Mouse (Mus musculus) intestine, postnatal 0 days (tissue): Measurements from ENCODE around the gene Rfx4. TPM values are rescaled to one million over a fixed set of nuclear protein-coding genes. Genes with fewer than 3 reads are reported as not detected.
A peak's percentile ranks its signal among the peaks of the same experiment; 100 is the strongest.

Source experiments
- ATAC-seq: fragments of 200-750 bp; cut with Nextera tagmentation; 2 replicates; pipeline ENCODE4 v1.8.0; 2017; ENCODE audit warnings: mild to moderate bottlenecking, moderate TSS enrichment, moderate library complexity
- H3K27ac ChIP-seq: fragments of 300-500 bp; sonication (generic); 2 replicates; pipeline ENCODE4 v1.5.1; 2014; ENCODE audit warnings: mild to moderate bottlenecking, low read depth, low read length, moderate library complexity
- H3K27me3 ChIP-seq: fragments of 300-500 bp; sonication (generic); replicated peaks from 2 replicates; pipeline ENCODE4 v1.6.1; 2014; ENCODE audit warnings: low read length, mixed read lengths; ENCODE audit not compliant: control insufficient read depth, insufficient read depth
- H3K36me3 ChIP-seq: fragments of 300-500 bp; sonication (generic); 2 replicates; pipeline ENCODE4 v1.6.1; 2014; ENCODE audit warnings: mild to moderate bottlenecking, moderate library complexity; ENCODE audit not compliant: control insufficient read depth, insufficient read depth
- H3K4me1 ChIP-seq: fragments of 300-500 bp; sonication (generic); replicated peaks from 2 replicates; pipeline ENCODE4 v1.6.1; 2014; ENCODE audit warnings: antibody characterized with exemption, low read length, mixed read lengths; ENCODE audit not compliant: control insufficient read depth, insufficient read depth
- H3K4me2 ChIP-seq: fragments of 300-500 bp; sonication (generic); replicated peaks from 2 replicates; pipeline ENCODE4 v1.6.1; 2014; ENCODE audit warnings: low read depth, mild to moderate bottlenecking, moderate library complexity
- H3K4me3 ChIP-seq: fragments of 300-500 bp; sonication (generic); 2 replicates; pipeline ENCODE4 v1.5.1; 2014; ENCODE audit warnings: low read depth, low read length
- H3K9ac ChIP-seq: fragments of 300-500 bp; sonication (generic); 2 replicates; pipeline ENCODE4 v1.6.1; 2014; ENCODE audit warnings: mild to moderate bottlenecking, low read depth, low read length
- H3K9me3 ChIP-seq: fragments of 300-500 bp; sonication (generic); 2 replicates; pipeline ENCODE4 v1.6.1; 2016; ENCODE audit warnings: mixed run types; ENCODE audit not compliant: control insufficient read depth
- CTCF ChIP-seq: sonication (generic); IDR thresholded peaks from 2 replicates; pipeline ENCODE4 v1.5.1; 2016; ENCODE audit warnings: low read depth, mild to moderate bottlenecking, control low read depth, antibody characterized with exemption, moderate library complexity
- WGBS: fragments of 180-500 bp; shearing (Covaris S2); extraction: QIAGEN DNeasy Blood & Tissue Kit; methylation state at CpG from one replicate; pipeline ENCODE4 v1.1.7; 2014; 5-methylcytosine and 5-hydroxymethylcytosine counted together
- polyA plus RNA-seq: library from polyadenylated mRNA; unstranded; fragments of >200 nt; fragmentation: Nextera tagmentation; extraction: Ambion mirVana; gene quantifications from 2 replicates; pipeline ENCODE4 v1.2.1, GENCODE M21; 2015

The Rfx4 gene
- polyA plus RNA-seq, 1 experiment from 2014 or later, result not detected

GRCm38 (mm10) chr10:84867577-84867976 is 111.7 kb downstream of the Rfx4 start:
- Histone ChIP-seq H3K4me2 (no peak overlapping the region), H3K36me3 (no peaks in the 10 kb centered on the region), H3K27ac (no peak overlapping the region), H3K9ac (no peak overlapping the region), H3K27me3 (no peaks in the 10 kb centered on the region), H3K9me3 (no peaks in the 10 kb centered on the region), H3K4me3 (no peak overlapping the region), H3K4me1 (no peaks in the 10 kb centered on the region)
- no peak for TF ChIP-seq CTCF
- WGBS, result 74% methylated on average over 7 of the region's 7 CpGs
- ATAC-seq, result no peak

GRCm38 (mm10) chr10:84871285-84871684 is 115.4 kb downstream of the Rfx4 start:
- no peak overlapping the region for H3K4me3 ChIP-seq
- no peak for ATAC-seq
- no peaks in the 10 kb centered on the region for H3K36me3 ChIP-seq
- no peak overlapping the region for H3K9ac ChIP-seq
- H3K27me3 ChIP-seq, result no peaks in the 10 kb centered on the region
- no peak overlapping the region for H3K27ac ChIP-seq
- no peak overlapping the region for H3K4me2 ChIP-seq
- 79% methylated on average over 12 of the region's 12 CpGs for WGBS
- no peaks in the 10 kb centered on the region for H3K4me1 ChIP-seq
- no peak for TF ChIP-seq CTCF
- no peaks in the 10 kb centered on the region for H3K9me3 ChIP-seq

- Histone ChIP-seq H3K9me3 (no peaks in the 10 kb centered on the region), H3K27ac (no peak overlapping the region), H3K36me3 (no peaks in the 10 kb centered on the region), H3K4me3 (no peak overlapping the region), H3K4me2 (no peak overlapping the region), H3K4me1 (no peaks in the 10 kb centered on the region), H3K9ac (no peak overlapping the region), H3K27me3 (no peaks in the 10 kb centered on the region)
- ATAC-seq, result no peak
- TF ChIP-seq CTCF, result no peak
- 68% methylated on average over 4 of the region's 4 CpGs for WGBS
Measured at GRCm38 (mm10) chr10:84871921-84872320, 116.1 kb downstream of the Rfx4 start.

GRCm38 (mm10) chr10:84879823-84880571 is 124.1 kb downstream of the Rfx4 start:
- Histone ChIP-seq H3K36me3 (no peaks in the 10 kb centered on the region), H3K4me1 (no peaks in the 10 kb centered on the region), H3K4me3 (no peak overlapping the region), H3K9ac (no peak overlapping the region), H3K9me3 (no peaks in the 10 kb centered on the region), H3K27ac (no peak overlapping the region), H3K4me2 (no peak overlapping the region), H3K27me3 (no peaks in the 10 kb centered on the region)
- no peak for TF ChIP-seq CTCF
- 84% methylated on average over 9 of the region's 9 CpGs for WGBS
- no peak for ATAC-seq

GRCm38 (mm10) chr10:84882528-84882927 is 126.7 kb downstream of the Rfx4 start:
- Histone ChIP-seq H3K4me3 (no peak overlapping the region), H3K27me3 (no peaks in the 10 kb centered on the region), H3K4me2 (no peak overlapping the region), H3K36me3 (no peaks in the 10 kb centered on the region), H3K9me3 (no peaks in the 10 kb centered on the region), H3K4me1 (peaks cover 6% of the 10 kb centered on the region; the same call in 1 of the 2 replicates), H3K9ac (no peak overlapping the region), H3K27ac (no peak overlapping the region)
- no peak for ATAC-seq
- TF ChIP-seq CTCF, result no peak
- WGBS, result 69% methylated on average over 2 of the region's 2 CpGs

GRCm38 (mm10) chr10:84885341-84885884 is 129.6 kb downstream of the Rfx4 start:
- no peaks in the 10 kb centered on the region for H3K27me3 ChIP-seq
- H3K9ac ChIP-seq, result no peak overlapping the region
- H3K4me1 ChIP-seq, result peaks cover 6% of the 10 kb centered on the region; the same call in 1 of the 2 replicates
- H3K27ac ChIP-seq, result no peak overlapping the region
- H3K36me3 ChIP-seq, result no peaks in the 10 kb centered on the region
- H3K9me3 ChIP-seq, result no peaks in the 10 kb centered on the region
- peak overlapping the region; percentile 63; the same call in 1 of the 2 replicates for H3K4me2 ChIP-seq
- 49% methylated on average over 5 of the region's 5 CpGs for WGBS
- TF ChIP-seq CTCF, result no peak
- H3K4me3 ChIP-seq, result no peak overlapping the region
- no peak for ATAC-seq
